Mouse (Mus musculus): ENCODE measurements around the gene Alkbh6.

- TF ChIP-seq POLR2A (IDR thresholded peaks at IDR 0.05; ENCODE audit: extremely low read depth, insufficient read depth, low read length): no peak
- TF ChIP-seq CTCF (IDR thresholded peaks at IDR 0.05; ENCODE audit: low read depth, low read length): no peak
Measured at GRCm38 (mm10) chr7:30265531-30265930, 43.0 kb upstream of the Alkbh6 start.
